Mouse (Mus musculus) adrenal gland, postnatal 14 days (tissue): ENCODE measurements around the gene Etv3. TPM values are rescaled to one million over a fixed set of nuclear protein-coding genes. Genes with fewer than 3 reads are reported as not detected.

ENCODE experiments used
- DNase-seq: peaks from one replicate; pipeline ENCODE4 v3.0.0; 2021; ENCODE audit warnings: mixed read lengths
- total RNA-seq: library from RNA; stranded (reverse); gene quantifications from 2 replicates; pipeline ENCODE4 v1.2.3, GENCODE M21; 2021

Gene Etv3
- total RNA-seq, 1 experiment from 2014 or later = 23.4 TPM

DNA sequence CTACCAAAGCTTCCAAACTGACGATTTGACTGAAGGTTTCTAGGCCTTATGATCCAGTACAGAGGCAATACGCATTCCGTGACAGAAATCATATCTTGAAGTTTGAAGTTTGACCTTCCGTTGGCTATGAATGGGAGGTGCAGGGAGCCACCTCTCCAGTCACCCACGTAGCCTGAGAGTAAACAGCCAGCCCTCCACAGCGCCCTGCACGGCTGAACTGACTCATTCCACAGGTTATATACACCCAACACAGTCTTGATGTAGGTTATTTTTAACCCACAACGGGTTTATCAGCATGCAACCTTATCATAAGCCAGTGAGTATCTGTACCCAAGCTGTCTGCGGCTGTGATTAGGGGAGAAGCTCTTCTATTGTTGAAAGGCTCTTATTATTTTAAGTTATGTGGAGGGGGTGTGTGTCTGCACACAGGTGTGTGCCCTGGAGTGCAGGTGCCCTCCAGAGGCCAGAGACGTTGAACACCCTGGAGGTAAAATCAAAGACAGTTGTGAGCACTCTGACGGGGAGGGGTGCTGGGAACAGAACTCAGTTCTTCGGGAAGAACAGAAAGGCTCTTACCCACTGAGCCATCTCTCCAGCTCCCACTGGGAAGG lies 31.6 kb downstream of the Etv3 start:
- no peak for DNase-seq

DNA sequence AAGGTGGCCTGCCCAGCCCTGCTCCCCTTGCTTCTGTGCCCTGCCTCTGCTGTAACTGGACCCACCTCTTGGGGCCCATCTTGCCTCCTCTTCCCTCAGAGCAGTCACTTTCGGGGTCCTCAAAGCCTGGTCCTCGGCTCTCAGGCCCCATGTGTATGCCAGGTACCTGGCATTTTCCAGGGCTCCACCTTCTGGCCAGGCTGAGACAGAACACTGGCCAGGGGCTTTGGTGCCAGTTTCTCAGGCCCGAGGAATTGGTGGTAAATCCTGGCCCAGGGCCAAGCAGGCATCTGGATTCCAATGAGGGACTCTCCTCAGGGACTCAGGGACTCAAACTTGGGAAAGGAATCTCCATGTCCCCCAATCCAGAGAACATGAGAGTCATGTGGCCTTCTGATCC lies 34.9 kb downstream of the Etv3 start:
- peak; percentile 34 for DNase-seq

DNA sequence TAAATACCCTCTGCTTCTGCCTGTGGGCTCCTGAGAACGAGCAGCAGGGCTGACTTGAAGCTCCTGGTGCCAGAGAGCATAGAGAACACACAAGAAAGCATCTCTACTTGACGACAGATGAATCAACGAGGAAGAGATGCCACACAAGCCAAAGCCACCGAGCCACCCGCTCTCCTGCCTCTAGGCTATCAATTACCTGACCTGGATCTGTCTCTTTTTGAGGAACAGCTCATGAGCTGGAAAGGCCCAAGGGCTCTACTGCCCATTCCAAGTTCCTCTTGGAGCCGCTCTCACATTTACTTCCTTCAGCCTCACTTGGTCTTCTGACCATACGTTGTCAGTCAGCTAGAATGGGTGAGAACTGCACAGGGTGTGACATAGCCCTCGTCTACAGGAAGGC lies 36.2 kb downstream of the Etv3 start:
- no peak for DNase-seq

DNA sequence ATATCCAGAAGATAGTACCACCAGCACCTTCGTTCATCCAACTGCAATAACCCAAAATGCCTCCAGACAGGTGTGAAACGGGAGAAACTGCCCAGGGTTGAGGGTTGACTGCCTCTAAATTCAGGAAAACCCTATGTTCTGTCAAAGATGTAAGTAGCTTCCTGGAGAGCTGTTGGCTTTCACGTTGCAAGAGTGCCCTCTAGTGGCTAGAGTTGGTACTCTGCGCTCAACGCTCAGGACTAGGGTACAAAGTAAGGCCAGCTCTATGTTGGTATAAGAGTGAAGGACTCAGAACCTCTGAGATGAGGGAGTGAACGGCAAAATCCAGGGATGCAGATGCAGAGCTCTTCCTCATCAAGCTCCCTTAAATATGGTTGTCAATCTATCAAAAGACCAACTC lies 37.2 kb downstream of the Etv3 start:
- DNase-seq = peak; percentile 87

DNA sequence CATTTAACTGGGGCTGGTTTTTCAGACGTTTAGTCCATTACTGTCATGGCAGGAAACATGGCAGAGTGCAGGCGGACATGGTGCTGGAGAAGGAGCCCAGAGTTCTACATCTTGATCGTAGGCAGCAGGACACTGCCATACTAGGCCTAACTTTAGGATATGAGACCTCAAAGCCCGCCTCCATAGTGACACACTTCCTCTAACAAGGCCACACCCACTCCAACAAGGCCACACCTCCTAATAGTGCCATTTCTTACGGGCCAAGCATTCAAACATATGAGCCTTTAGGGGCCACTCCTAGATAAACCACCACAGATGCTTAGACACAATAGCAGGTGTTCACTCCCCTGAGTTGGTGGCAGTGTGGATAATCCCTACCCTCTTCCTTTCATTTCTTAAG lies 38.3 kb downstream of the Etv3 start:
- no peak for DNase-seq

DNA sequence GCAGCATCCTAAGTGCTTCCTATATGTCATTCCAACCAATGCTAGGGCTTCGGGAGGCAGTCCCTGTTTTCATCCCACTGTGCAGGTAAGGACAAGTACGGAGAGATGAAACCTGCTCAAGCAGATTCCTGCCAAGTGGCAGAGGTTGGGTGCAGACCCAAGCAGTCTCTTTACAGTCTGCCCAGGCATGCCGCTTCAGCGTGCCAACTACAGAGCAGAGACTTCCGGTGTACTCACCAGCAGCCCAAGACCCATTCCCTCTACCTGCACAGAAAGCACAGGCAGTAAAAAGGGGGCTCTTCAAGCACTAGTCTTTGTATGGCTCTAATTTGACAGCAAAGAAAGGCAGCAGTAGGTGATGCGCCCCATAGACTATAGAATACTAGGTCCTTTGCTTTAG lies 40.4 kb downstream of the Etv3 start:
- no peak for DNase-seq

DNA sequence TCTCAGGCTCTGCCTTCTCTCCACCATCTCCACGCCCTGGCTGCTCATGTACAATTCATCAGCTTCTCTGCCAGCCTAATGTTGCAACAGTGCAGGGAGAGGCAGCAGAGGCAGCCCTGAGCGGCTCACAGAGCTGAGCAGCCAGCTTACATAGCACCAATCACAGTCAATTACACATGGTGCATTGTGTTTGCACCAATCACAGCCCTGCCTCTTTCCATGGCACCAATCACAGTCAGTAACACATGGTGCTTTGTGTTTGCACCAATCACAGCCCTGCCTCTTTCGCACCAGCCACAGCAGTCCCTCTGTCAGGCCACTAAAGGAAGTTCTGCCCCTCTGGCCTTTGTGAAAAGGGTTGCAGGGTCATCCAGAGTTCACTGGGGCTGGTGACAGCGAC lies 40.9 kb downstream of the Etv3 start:
- peak; percentile 83 for DNase-seq

DNA sequence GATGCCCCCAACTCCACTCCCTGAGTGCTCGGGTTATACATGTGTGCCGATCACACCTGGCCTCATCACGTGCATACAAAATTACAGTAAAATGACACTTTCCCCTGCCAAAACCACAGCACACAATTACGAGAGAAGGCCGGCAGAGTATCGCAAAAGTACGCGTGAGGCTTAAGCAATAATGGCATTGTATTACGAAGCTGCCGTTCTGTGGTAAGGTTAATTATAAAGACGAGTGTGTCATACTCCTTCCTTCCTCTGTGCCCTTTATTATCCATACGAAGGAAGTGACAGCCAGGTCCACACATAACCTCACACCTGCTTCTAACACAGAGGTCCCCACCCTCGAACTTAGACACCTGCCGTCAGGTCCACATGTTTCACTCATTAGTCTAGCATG lies 42.3 kb downstream of the Etv3 start:
- no peak for DNase-seq

DNA sequence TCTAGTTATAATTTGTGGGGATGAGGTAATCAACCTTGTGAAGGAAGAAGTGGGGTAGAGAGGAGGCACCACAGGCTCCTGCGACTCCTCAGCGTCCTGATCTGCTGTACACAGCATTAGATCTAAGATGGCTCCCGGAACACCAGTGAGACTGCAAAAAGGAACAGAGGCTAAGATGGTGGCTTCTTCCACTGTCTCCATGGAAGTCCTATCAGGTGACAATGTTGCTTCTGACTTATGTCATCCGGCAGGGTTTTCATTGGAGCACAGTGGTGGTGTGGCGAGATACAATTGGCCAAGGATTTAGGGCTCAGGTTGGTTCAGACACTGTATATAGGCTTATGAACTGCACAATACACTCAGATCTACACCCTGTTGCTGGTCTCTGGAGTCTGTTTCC lies 43.5 kb downstream of the Etv3 start:
- no peak for DNase-seq

DNA sequence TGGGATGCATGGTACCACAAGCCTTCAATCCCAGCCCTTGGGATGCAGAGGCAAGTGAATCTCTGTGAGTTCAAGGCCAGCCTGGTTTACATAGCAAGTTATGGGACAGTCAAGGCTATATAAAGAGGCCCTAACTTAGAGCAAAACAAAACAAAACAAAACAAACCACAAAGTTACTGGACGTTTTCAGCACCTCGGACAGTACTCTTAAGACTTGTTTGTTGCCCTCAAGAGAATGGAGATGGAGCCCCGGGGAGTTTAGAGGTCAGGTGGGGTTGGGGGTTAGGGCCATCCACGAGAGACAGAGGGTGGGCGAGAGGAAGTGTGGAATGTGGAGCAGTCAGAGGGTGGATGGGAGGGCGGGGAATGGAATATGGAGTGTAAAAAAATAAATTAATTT lies 50.6 kb downstream of the Etv3 start:
- DNase-seq = no peak

DNA sequence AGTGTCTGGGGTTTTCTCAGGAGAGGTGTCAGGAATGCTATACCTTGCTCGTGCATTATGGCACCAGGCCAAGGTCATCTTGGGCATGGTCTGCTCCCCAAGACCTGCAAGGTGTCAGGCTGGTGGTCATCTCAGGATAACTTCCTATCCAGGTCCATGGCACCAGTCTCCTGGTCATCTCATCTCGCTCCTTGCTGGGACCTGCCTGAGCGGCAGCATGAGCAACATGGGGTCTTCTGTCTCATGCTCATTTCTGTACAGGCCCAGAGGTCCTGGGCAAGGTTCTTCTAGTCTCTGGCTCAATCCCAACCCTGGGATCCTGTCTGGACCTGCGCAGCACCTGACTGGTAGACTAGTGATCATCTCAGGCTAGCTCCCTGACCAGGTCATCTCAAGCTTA lies 57.1 kb downstream of the Etv3 start:
- DNase-seq = no peak

Other genes starting within 250 kb of the Etv3 start
- gene Cd5l, start 167.5 kb upstream of the Etv3 start, total RNA-seq = 2.4 and 6.0 TPM in 2 replicates
- 0.22 and 6.1 TPM in 2 replicates for gene Fcrl1, start 149.0 kb upstream of the Etv3 start, total RNA-seq
- gene Fcrl5, start 89.6 kb upstream of the Etv3 start, total RNA-seq = 0.15 TPM in 1 of 2 replicates, not detected in the other
- 37.8 and 40.1 TPM in 2 replicates for gene Arhgef11, start 92.2 kb downstream of the Etv3 start, total RNA-seq
- gene Lrrc71, start 223.2 kb downstream of the Etv3 start, total RNA-seq = 0.56 and 0.60 TPM in 2 replicates